Mouse (Mus musculus) bone marrow, adult 2 months (tissue): ENCODE results near the gene Arap1. TPM values are rescaled to one million over a fixed set of nuclear protein-coding genes. Genes with fewer than 3 reads are reported as not detected.

Experiments used
- H3K27ac ChIP-seq: fragments of 200-500 bp; 2 replicates; pipeline ENCODE4 v1.5.1; 2012; ENCODE audit warnings: low read depth, mild to moderate bottlenecking, control low read depth, inconsistent platforms, low read length; ENCODE audit not compliant: control insufficient read depth, poor library complexity, insufficient read depth
- H3K4me1 ChIP-seq: fragments of 200-500 bp; 2 replicates; pipeline ENCODE4 v1.6.1; 2011; ENCODE audit warnings: low read length; ENCODE audit not compliant: control insufficient read depth, insufficient read depth
- H3K4me3 ChIP-seq: fragments of 200-500 bp; replicated peaks from 2 replicates; pipeline ENCODE3; 2011; ENCODE audit warnings: mild to moderate bottlenecking, low read depth, low read length, control low read depth; ENCODE audit not compliant: control insufficient read depth
- CTCF ChIP-seq: fragments of 200-500 bp; IDR thresholded peaks from 2 replicates; pipeline ENCODE4 v1.5.1; 2011; ENCODE audit warnings: low read length, control low read depth; ENCODE audit not compliant: control insufficient read depth, insufficient read depth
- POLR2A ChIP-seq: fragments of 200-500 bp; IDR thresholded peaks from 2 replicates; pipeline ENCODE4 v1.6.1; 2011; ENCODE audit warnings: low read depth, mild to moderate bottlenecking, control low read depth, low read length, borderline replicate concordance; ENCODE audit not compliant: control insufficient read depth
- WGBS: fragments of 180-500 bp; shearing (Covaris S2); methylation state at CpG from one replicate; pipeline ENCODE4 v1.1.7; 2018; 5-methylcytosine and 5-hydroxymethylcytosine counted together
- polyA plus RNA-seq: library from polyadenylated mRNA; stranded (reverse); fragments of >200 nt; gene quantifications from 2 replicates; pipeline ENCODE4 v1.2.4, GENCODE M21; 2011; ENCODE audit warnings: low replicate concordance; ENCODE audit not compliant: missing spikeins, insufficient read depth, insufficient read length

Gene Arap1
- polyA plus RNA-seq, 1 experiment, result 162 TPM

GRCm38 (mm10) chr7:101330841-101331173 lies 17.1 kb upstream of the Arap1 start:
- WGBS, result 88% methylated on average over 4 of the region's 4 CpGs
- no peak for TF ChIP-seq POLR2A
- no peaks in the 10 kb centered on the region for H3K4me1 ChIP-seq
- no peak overlapping the region for H3K27ac ChIP-seq
- no peak overlapping the region for H3K4me3 ChIP-seq

DNA sequence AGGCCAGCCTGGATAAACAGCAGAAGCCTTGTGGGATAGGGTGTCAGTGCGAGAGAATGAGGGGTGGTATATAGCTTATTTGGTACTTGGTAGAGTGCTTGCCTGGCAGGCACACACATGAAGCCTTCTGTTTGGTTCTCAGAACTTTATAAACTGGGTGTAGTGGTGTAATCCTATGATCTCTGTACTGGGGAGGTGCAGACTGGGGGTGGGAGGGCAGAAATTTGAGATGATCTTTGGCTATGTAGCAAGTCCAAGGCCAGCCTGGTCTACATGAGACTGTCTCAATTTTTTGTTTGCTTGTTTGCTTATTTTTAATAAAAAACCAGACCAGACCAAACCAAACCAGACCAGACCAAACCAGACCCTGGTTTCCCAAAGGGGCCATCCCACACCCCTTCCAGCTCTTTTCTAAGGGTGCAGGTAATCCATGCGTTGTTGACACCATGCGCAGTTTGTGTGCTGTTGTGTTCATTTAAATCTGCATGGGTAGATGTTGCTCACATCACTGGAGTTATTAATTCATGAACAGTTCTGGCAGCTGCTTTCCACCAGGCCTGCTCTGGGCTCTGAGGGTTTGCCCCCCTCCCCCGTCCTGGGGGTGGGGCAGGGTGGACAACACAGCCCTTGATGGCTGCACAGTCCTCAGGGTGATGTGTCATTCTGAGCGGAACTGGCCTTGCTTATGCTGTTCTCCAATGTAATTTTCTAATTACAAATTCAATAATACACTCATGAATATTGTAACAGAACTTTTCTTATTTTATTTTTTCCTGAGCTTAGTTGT lies 15.6 kb upstream of the Arap1 start:
- TF ChIP-seq CTCF, result no peak
- no peak for TF ChIP-seq POLR2A
- Histone ChIP-seq H3K4me1 (no peaks in the 10 kb centered on the region), H3K27ac (no peak overlapping the region), H3K4me3 (no peak overlapping the region)
- 93% methylated on average over 5 of the region's 5 CpGs for WGBS

DNA sequence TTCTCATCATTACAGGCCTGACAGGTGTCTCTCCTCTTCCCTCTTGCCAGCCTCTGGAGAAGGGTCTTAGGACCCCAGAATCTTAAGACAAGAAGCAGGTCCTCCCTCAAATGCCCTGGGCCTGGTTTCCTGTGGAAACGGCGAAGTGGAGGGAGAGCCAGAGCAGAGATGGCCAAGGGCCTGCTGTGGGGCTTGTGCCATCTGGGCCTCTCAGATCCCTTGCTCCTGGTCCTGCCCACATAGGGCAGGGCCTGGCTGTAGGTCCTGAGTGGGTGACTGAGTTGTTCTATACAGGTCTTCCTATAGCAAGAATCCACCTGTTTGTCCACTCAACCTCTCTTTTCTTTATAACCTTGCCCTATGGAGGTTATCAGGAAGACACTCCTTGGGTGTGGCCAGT lies 12.6 kb upstream of the Arap1 start:
- no peak overlapping the region for H3K27ac ChIP-seq
- no peaks in the 10 kb centered on the region for H3K4me1 ChIP-seq
- 75% methylated on average over 2 of the region's 2 CpGs for WGBS
- H3K4me3 ChIP-seq, result no peak overlapping the region
- TF ChIP-seq POLR2A (no peak), CTCF (no peak)

GRCm38 (mm10) chr7:101336686-101337085 lies 11.2 kb upstream of the Arap1 start:
- no peaks in the 10 kb centered on the region; the same call in 1 of the 2 replicates for H3K4me1 ChIP-seq
- H3K27ac ChIP-seq, result no peak overlapping the region
- H3K4me3 ChIP-seq, result no peak overlapping the region
- TF ChIP-seq CTCF (no peak), POLR2A (no peak)
- WGBS, result 86% methylated on average over 3 of the region's 3 CpGs

DNA sequence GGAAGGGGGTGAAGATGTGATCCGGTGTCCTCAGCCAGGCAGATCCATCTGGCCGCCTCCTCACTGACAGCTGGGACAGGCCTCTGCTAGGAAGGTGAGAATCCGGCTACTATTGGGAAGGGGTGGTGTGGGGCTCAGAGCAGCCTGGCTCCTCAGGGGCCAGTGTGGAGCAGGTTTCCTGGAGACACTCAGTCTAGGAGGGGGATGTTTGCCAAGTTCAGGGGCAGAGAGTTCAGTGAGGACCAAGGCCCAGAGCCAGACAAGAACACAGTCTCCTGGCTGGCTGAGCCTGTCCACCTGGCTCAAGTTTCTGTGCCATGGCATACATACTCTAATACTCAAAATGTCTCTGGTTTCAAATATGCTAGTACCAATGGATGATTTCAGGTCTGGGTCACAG lies 10.5 kb upstream of the Arap1 start:
- WGBS, result 87% methylated on average over 3 of the region's 3 CpGs
- Histone ChIP-seq H3K4me1 (no peaks in the 10 kb centered on the region; the same call in 1 of the 2 replicates), H3K27ac (no peak overlapping the region), H3K4me3 (no peak overlapping the region)
- TF ChIP-seq POLR2A (no peak), CTCF (no peak)

DNA sequence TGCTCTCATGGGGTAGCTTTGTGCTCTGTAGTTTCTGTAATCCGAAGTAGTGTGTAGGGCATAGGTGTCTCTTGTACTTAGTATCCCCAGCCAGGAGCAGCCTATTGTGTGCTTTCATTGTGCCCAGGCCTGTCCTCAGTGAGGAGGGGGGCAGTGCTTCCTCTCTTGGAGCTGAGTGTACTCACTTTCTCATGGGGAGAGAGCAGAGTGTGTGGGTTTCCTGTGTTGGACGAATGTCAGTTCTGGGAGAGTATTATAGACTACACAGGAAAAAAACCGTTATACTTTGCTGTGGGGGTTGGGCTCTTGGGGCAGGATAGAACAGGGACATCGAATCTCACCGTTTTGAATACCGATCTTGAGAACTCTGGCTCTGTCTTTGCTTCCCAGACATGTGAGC lies 6.5 kb upstream of the Arap1 start:
- TF ChIP-seq POLR2A (no peak), CTCF (no peak)
- H3K4me3 ChIP-seq, result no peak overlapping the region
- H3K4me1 ChIP-seq, result no peaks in the 10 kb centered on the region; the same call in 1 of the 2 replicates
- 3% methylated on average over 6 of the region's 6 CpGs for WGBS
- H3K27ac ChIP-seq, result no peak overlapping the region

DNA sequence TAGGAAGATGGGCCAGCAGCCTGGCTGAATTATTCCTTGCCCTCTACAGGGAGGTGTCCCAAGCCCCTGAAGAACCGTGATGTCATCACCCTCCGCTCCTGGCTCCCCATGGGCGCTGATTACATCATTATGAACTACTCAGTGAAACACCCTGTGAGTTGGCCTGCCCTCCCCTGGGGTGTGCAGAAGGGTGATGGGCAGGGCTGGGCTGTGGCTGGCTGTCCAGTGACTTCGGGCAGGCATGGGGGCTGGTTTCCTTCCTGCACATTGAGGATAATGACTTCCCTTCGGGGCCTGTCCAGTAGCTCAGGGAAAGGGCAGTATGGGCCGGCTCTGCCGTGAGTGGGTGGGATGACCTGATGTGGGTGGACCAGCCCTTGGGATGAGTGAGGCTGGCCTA lies 4.7 kb upstream of the Arap1 start:
- Histone ChIP-seq H3K4me3 (no peak overlapping the region), H3K4me1 (no peaks in the 10 kb centered on the region; the same call in 1 of the 2 replicates), H3K27ac (no peak overlapping the region)
- 31% methylated on average over 7 of the region's 7 CpGs for WGBS
- TF ChIP-seq POLR2A (no peak), CTCF (no peak)

DNA sequence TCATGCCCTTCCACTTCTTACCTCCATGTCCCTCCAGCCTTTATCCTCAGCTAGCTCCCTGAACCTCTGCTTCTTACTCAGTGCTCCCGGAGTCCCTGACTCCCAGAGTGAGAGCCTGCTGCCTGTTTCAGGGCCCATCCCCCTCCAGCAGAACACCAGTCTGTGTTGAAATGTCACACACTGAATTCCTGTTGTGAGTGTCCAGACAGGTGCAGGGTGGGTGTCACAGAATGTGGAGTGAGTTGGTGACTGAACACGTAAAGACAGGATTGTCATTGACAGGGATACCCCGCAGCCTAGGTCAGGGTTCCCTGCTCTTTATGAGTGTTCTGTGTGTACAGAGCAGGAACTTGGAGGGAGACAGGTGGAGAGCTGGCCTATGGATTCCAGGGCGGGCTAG lies 3.0 kb upstream of the Arap1 start:
- no peak for TF ChIP-seq POLR2A
- no peak for TF ChIP-seq CTCF
- Histone ChIP-seq H3K27ac (no peak overlapping the region), H3K4me3 (no peak overlapping the region), H3K4me1 (peaks cover 1% of the 10 kb centered on the region; the same call in 1 of the 2 replicates)
- WGBS, result 82% methylated on average over 4 of the region's 4 CpGs

DNA sequence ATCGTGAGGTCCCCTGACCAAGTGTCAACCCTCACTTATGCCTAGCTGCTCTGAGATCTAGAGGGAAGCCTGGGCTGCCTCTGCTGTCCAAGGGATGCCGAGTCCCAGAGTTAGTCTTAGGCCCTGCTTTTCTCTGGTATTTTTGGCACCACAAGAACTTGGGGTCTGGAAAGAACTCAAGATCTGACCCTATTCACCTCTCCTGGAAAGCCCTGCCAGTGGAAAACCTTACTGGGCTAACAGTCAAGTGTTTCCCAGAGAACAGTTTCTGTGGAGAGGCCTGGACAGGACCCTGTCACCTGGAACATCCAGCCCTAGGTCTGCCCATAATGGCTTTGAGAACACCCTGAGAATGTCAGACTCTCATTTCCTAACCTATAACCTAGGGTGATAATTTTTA lies 876 bp upstream of the Arap1 start:
- no peak for TF ChIP-seq CTCF
- no peak for TF ChIP-seq POLR2A
- H3K4me1 ChIP-seq, result peaks cover 1% of the 10 kb centered on the region; the same call in 1 of the 2 replicates
- no peak overlapping the region for H3K27ac ChIP-seq
- 63% methylated on average over 2 of the region's 2 CpGs for WGBS
- H3K4me3 ChIP-seq, result no peak overlapping the region
